In genomic region chr11:50277025-50277424, GRCm38 (mm10) we compare ENCODE assay signal across 32 mouse cellular contexts. TPM values are rescaled to one million over a fixed set of nuclear protein-coding genes. Genes with fewer than 3 reads are reported as not detected.
DNase-seq lines count a peak whose midpoint lies in the region; ATAC-seq and TF ChIP-seq lines count a peak whose summit lies in the region.
"Had no signal": no experiment of that assay in that cellular context is flagged by ENCODE, and none has a peak within 500 bp of the region (broad histone marks: within the 10 kb centered on the region; RNA-seq: fewer than 3 reads in every experiment).

No protein-coding gene starts in this region.

- H3K27me3 ChIP-seq in liver, embryonic 14.5 days (ENCODE audit: control insufficient read depth, insufficient read depth, low read length): no peaks in the 10 kb centered on the region
- no peaks in the 10 kb centered on the region for H3K27me3 ChIP-seq in liver, embryonic 11.5 days (replicated peaks; ENCODE audit: control insufficient read depth, insufficient read depth, low read length)
- H3K27me3 ChIP-seq: CH12.LX; embryonic facial prominence, embryonic 15.5 days; forebrain, embryonic 12.5 days; hindbrain, embryonic 13.5 days; liver, embryonic 15.5 days; megakaryocyte, embryonic 14.5 days; midbrain, embryonic 12.5 days; neural tube, embryonic 15.5 days had no signal

- H3K4me3 ChIP-seq in liver, embryonic 14.5 days (ENCODE audit: insufficient read depth in 1 of 2, low read depth in 2 of 2, low read length in 2 of 2): no peak overlapping the region
- no peak overlapping the region for H3K4me3 ChIP-seq in liver, embryonic 11.5 days (ENCODE audit: low read depth, low read length)
- H3K4me3 ChIP-seq: embryonic facial prominence, embryonic 10.5 days; embryonic facial prominence, embryonic 15.5 days; forebrain, embryonic 12.5 days; hindbrain, embryonic 13.5 days; layer of hippocampus, adult 2 months; left cerebral cortex, adult 2 months; liver, embryonic 15.5 days; midbrain, embryonic 12.5 days; neural tube, embryonic 15.5 days had no signal

- H3K4me1 ChIP-seq in liver, embryonic 14.5 days (replicated peaks; ENCODE audit: control insufficient read depth in 2 of 2, insufficient read depth in 2 of 2, low read length in 1 of 2): peaks cover 2 to 8% of the 10 kb centered on the region in 2 experiments; a peak in 1 of 4 replicates
- H3K4me1 ChIP-seq in liver, embryonic 11.5 days (replicated peaks; ENCODE audit: control insufficient read depth, insufficient read depth, low read length): peaks cover 9% of the 10 kb centered on the region
- H3K4me1 ChIP-seq: forebrain, embryonic 12.5 days; midbrain, embryonic 12.5 days had no signal

- no peak overlapping the region for H3K27ac ChIP-seq in liver, embryonic 14.5 days
- no peak overlapping the region for H3K27ac ChIP-seq in liver, embryonic 11.5 days (ENCODE audit: low read depth, low read length)
- H3K27ac ChIP-seq: embryonic facial prominence, embryonic 10.5 days; embryonic facial prominence, embryonic 15.5 days; forebrain, embryonic 12.5 days; hindbrain, embryonic 13.5 days; layer of hippocampus, adult 2 months; left cerebral cortex, adult 2 months; liver, embryonic 15.5 days; midbrain, embryonic 12.5 days; neural tube, embryonic 15.5 days had no signal

- no peaks in the 10 kb centered on the region; the same call in 1 of the 2 replicates for H3K36me3 ChIP-seq in liver, embryonic 14.5 days (replicated peaks; ENCODE audit: control insufficient read depth, insufficient read depth, low read depth)
- 0 out of 2 replicates have a peak, but pooled peaks cover 4% of the 10 kb centered on the region for H3K36me3 ChIP-seq in liver, embryonic 11.5 days (ENCODE audit: control insufficient read depth, insufficient read depth, low read length)
- H3K36me3 ChIP-seq: neural tube, embryonic 15.5 days had no signal

- no peak for TF ChIP-seq EP300 in liver, embryonic 14.5 days (IDR thresholded peaks at IDR 0.05; ENCODE audit: low read depth)

- no peak overlapping the region for H3K9ac ChIP-seq in liver, embryonic 14.5 days (replicated peaks)
- H3K9ac ChIP-seq in liver, embryonic 11.5 days (ENCODE audit: low read depth, low read length): no peak overlapping the region
- H3K9ac ChIP-seq: embryonic facial prominence, embryonic 15.5 days; forebrain, embryonic 12.5 days; forebrain, postnatal 0 days; hindbrain, embryonic 13.5 days; liver, embryonic 15.5 days; midbrain, embryonic 12.5 days; neural tube, embryonic 15.5 days had no signal

- DNase-seq in liver, embryonic 14.5 days (ENCODE audit: low read depth in 3 of 3, low spot score in 3 of 3): no peak
- no peak for DNase-seq in liver, embryonic 11.5 days (ENCODE audit: low spot score)
- peak; percentile 10 for DNase-seq in urinary bladder, adult 2 months (ENCODE audit: low spot score)
- DNase-seq in urinary bladder, adult 18-20 months (ENCODE audit: low spot score in 2 of 2): no peak
- peak; percentile 68 for DNase-seq in R1 (ENCODE audit: low read depth, low spot score)
- DNase-seq in thymus, postnatal 10 days (ENCODE audit: low spot score in 2 of 2): no peak
- no peak for DNase-seq in spleen, postnatal 10 days (ENCODE audit: low spot score in 2 of 2)
- DNase-seq: adrenal gland, adult 2 months; adrenal gland, postnatal 36 days; cerebellum, adult 18-20 months; cerebellum, postnatal 25 days; forebrain, postnatal 0 days; gastrocnemius, postnatal 10 days; heart, postnatal 36 days; kidney, adult 9 months; kidney, postnatal 36 days; right cerebral cortex, postnatal 25 days; thymus, postnatal 14 days had no signal

- ATAC-seq in liver, embryonic 14.5 days (ENCODE audit: insufficient read depth): no peak
- ATAC-seq in liver, embryonic 11.5 days (replicated peaks; ENCODE audit: low FRiP score): no peak
- ATAC-seq: activated CD4-positive, CD25-positive, alpha-beta regulatory T cell, adult 4 months; forebrain, postnatal 0 days; intestine, embryonic 16.5 days had no signal

- no peaks in the 10 kb centered on the region for H3K9me3 ChIP-seq in liver, embryonic 14.5 days (ENCODE audit: control insufficient read depth, low read length)
- no peaks in the 10 kb centered on the region for H3K9me3 ChIP-seq in liver, embryonic 11.5 days (ENCODE audit: control insufficient read depth, low read length)
- H3K9me3 ChIP-seq: embryonic facial prominence, embryonic 10.5 days; embryonic facial prominence, embryonic 15.5 days; forebrain, embryonic 12.5 days; G1E; hindbrain, embryonic 13.5 days; liver, embryonic 15.5 days; megakaryocyte, embryonic 14.5 days; midbrain, embryonic 12.5 days; neural tube, embryonic 15.5 days had no signal

- H3K4me2 ChIP-seq in liver, embryonic 14.5 days (ENCODE audit: low read depth): no peak overlapping the region
- H3K4me2 ChIP-seq in liver, embryonic 11.5 days: no peak overlapping the region
- H3K4me2 ChIP-seq: embryonic facial prominence, embryonic 15.5 days; forebrain, embryonic 12.5 days; hindbrain, embryonic 13.5 days; liver, embryonic 15.5 days; midbrain, embryonic 12.5 days; neural tube, embryonic 15.5 days had no signal

- TF ChIP-seq CTCF in liver, embryonic 14.5 days (IDR thresholded peaks at IDR 0.05; ENCODE audit: low read depth): peak; percentile 32; the same call in 1 of the 2 replicates

RNA-seq across cellular contexts. Expression of gene Maml1, which starts 15.1 kb away (rescaled TPM):
- polyA plus RNA-seq in liver, embryonic 14.5 days (2012; rRNA removed): 3.3 and 3.4 TPM in 2 replicates
- polyA plus RNA-seq in liver, embryonic 14.5 days (2014; fragmentation: Nextera tagmentation; extraction: Ambion mirVana): 1.9 and 2.5 TPM in 2 replicates
- polyA plus RNA-seq in liver, embryonic 11.5 days (2014; fragmentation: Nextera tagmentation; extraction: Ambion mirVana): 4.4 and 5.6 TPM in 2 replicates
- 12.2 and 15.2 TPM in 2 replicates for polyA plus RNA-seq in urinary bladder, adult 2 months (2012; rRNA removed)

RNA-seq across cellular contexts. Expression of gene Ltc4s, which starts 38.6 kb away (rescaled TPM):
- 0.54 and 0.81 TPM in 2 replicates for polyA plus RNA-seq in liver, embryonic 14.5 days (2012; rRNA removed)
- 0.61 and 0.83 TPM in 2 replicates for polyA plus RNA-seq in liver, embryonic 14.5 days (2014; fragmentation: Nextera tagmentation; extraction: Ambion mirVana)
- 0.82 and 2.6 TPM in 2 replicates for polyA plus RNA-seq in liver, embryonic 11.5 days (2014; fragmentation: Nextera tagmentation; extraction: Ambion mirVana)
- 16.8 and 36.1 TPM in 2 replicates for polyA plus RNA-seq in urinary bladder, adult 2 months (2012; rRNA removed)
- polyA plus RNA-seq: activated CD4-positive, CD25-positive, alpha-beta regulatory T cell, adult 4 months; G1E had no signal

RNA-seq across cellular contexts. Expression of gene Canx, which starts 48.4 kb away (rescaled TPM):
- polyA plus RNA-seq in liver, embryonic 14.5 days (2012; rRNA removed): 55.3 and 91.6 TPM in 2 replicates
- polyA plus RNA-seq in liver, embryonic 14.5 days (2014; fragmentation: Nextera tagmentation; extraction: Ambion mirVana): 136 and 143 TPM in 2 replicates
- 267 and 285 TPM in 2 replicates for polyA plus RNA-seq in liver, embryonic 11.5 days (2014; fragmentation: Nextera tagmentation; extraction: Ambion mirVana)
- polyA plus RNA-seq in urinary bladder, adult 2 months (2012; rRNA removed): 177 and 247 TPM in 2 replicates

Comparison
In these comparisons a context has a peak if more than half of its experiments do, and no peak if none do; other contexts are left out.
1. DNase-seq: peak in urinary bladder, adult 2 months (single experiment) and R1 (single experiment); none in liver, embryonic 14.5 days (0 of 3), liver, embryonic 11.5 days (single experiment), urinary bladder, adult 18-20 months (0 of 2), thymus, postnatal 10 days (0 of 2) and spleen, postnatal 10 days (0 of 2).